Mouse (Mus musculus): ENCODE data around the gene 7420426K07Rik. TPM values are rescaled to one million over a fixed set of nuclear protein-coding genes. Genes with fewer than 3 reads are reported as not detected.

Gene 7420426K07Rik
- not detected in 2 replicates for polyA plus RNA-seq (2016; fragmentation: Nextera tagmentation; extraction: Ambion mirVana)

GRCm38 (mm10) chr9:98902819-98903218, at the start of gene 7420426K07Rik:
TSS of gene 7420426K07Rik (plus strand) at chr9:98903119.
- no peak for ATAC-seq
- Histone ChIP-seq H3K9me3 (replicated peaks) (peaks cover 6% of the 10 kb centered on the region; the same call in 1 of the 2 replicates), H3K27me3 (replicated peaks) (no peaks in the 10 kb centered on the region), H3K4me1 (no peaks in the 10 kb centered on the region), H3K27ac (no peak within 1 kb of the TSS), H3K9ac (no peak within 1 kb of the TSS), H3K4me2 (no peak within 1 kb of the TSS), H3K36me3 (no peaks in the 10 kb centered on the region), H3K4me3 (no peak within 1 kb of the TSS)
- WGBS (ENCODE audit: insufficient replicate concordance): 77% methylated on average over 2 of the region's 2 CpGs

- 51% methylated on average over 18 of the region's 18 CpGs for WGBS (ENCODE audit: insufficient replicate concordance)
- H3K4me2 ChIP-seq: no peak within 1 kb of the TSS
- no peaks in the 10 kb centered on the region for H3K9me3 ChIP-seq (replicated peaks)
- ATAC-seq: no peak
- H3K9ac ChIP-seq: no peak within 1 kb of the TSS
- no peak within 1 kb of the TSS for H3K4me3 ChIP-seq
- no peaks in the 10 kb centered on the region for H3K36me3 ChIP-seq
- no peaks in the 10 kb centered on the region for H3K4me1 ChIP-seq
- H3K27ac ChIP-seq: no peak within 1 kb of the TSS
- no peaks in the 10 kb centered on the region for H3K27me3 ChIP-seq (replicated peaks)
Observed at GRCm38 (mm10) chr9:98856210-98856609, 46.7 kb upstream of the 7420426K07Rik start, which contains the start of gene Prr23a2. TSS of gene Prr23a2 (plus strand) at chr9:98856494.

GRCm38 (mm10) chr9:98863463-98863862, 39.5 kb upstream of the 7420426K07Rik start:
- Histone ChIP-seq H3K4me1 (no peaks in the 10 kb centered on the region), H3K9me3 (replicated peaks) (no peaks in the 10 kb centered on the region), H3K9ac (no peak overlapping the region), H3K4me2 (no peak overlapping the region), H3K36me3 (no peaks in the 10 kb centered on the region), H3K27ac (no peak overlapping the region), H3K27me3 (replicated peaks) (peaks cover 17% of the 10 kb centered on the region), H3K4me3 (no peak overlapping the region)
- ATAC-seq: no peak
- 50% methylated on average over 3 of the region's 3 CpGs for WGBS (ENCODE audit: insufficient replicate concordance)

- Histone ChIP-seq H3K27me3 (replicated peaks) (peaks cover 17% of the 10 kb centered on the region), H3K9ac (no peak within 1 kb of the TSS), H3K9me3 (replicated peaks) (no peaks in the 10 kb centered on the region), H3K27ac (no peak within 1 kb of the TSS), H3K36me3 (no peaks in the 10 kb centered on the region), H3K4me3 (no peak within 1 kb of the TSS), H3K4me1 (no peaks in the 10 kb centered on the region), H3K4me2 (0 out of 2 replicates have a peak within 1 kb of the TSS, but pooled peaks have one; percentile 14)
- WGBS (ENCODE audit: insufficient replicate concordance): 29% methylated on average over 22 of the region's 22 CpGs
- no peak for ATAC-seq
Observed at GRCm38 (mm10) chr9:98864571-98864970, 38.3 kb upstream of the 7420426K07Rik start, which contains the start of gene Prr23a3. TSS of gene Prr23a3 (plus strand) at chr9:98864767.

- H3K27me3 ChIP-seq (replicated peaks): no peaks in the 10 kb centered on the region
- no peak overlapping the region for H3K4me2 ChIP-seq
- H3K4me1 ChIP-seq: no peaks in the 10 kb centered on the region
- no peak overlapping the region for H3K27ac ChIP-seq
- ATAC-seq: no peak
- H3K9me3 ChIP-seq (replicated peaks): peaks cover 19% of the 10 kb centered on the region
- H3K9ac ChIP-seq: no peak overlapping the region
- no peaks in the 10 kb centered on the region for H3K36me3 ChIP-seq
- WGBS (ENCODE audit: insufficient replicate concordance): 52% methylated on average over 1 of the region's 1 CpGs
- no peak overlapping the region for H3K4me3 ChIP-seq
Observed at GRCm38 (mm10) chr9:98901486-98901885, 1.4 kb upstream of the 7420426K07Rik start.

- no peaks in the 10 kb centered on the region for H3K36me3 ChIP-seq
- no peaks in the 10 kb centered on the region for H3K27me3 ChIP-seq (replicated peaks)
- no peaks in the 10 kb centered on the region for H3K9me3 ChIP-seq (replicated peaks)
- no peak for ATAC-seq
- no peak overlapping the region for H3K9ac ChIP-seq
- no peaks in the 10 kb centered on the region for H3K4me1 ChIP-seq
- H3K27ac ChIP-seq: no peak overlapping the region
- WGBS (ENCODE audit: insufficient replicate concordance): 81% methylated on average over 5 of the region's 5 CpGs
- no peak overlapping the region for H3K4me3 ChIP-seq
- no peak overlapping the region for H3K4me2 ChIP-seq
Observed at GRCm38 (mm10) chr9:98920629-98921523, 18.0 kb downstream of the 7420426K07Rik start.

- no peaks in the 10 kb centered on the region for H3K4me1 ChIP-seq
- no peak for ATAC-seq
- H3K4me2 ChIP-seq: no peak overlapping the region
- H3K4me3 ChIP-seq: no peak overlapping the region
- H3K27me3 ChIP-seq (replicated peaks): no peaks in the 10 kb centered on the region
- H3K9ac ChIP-seq: no peak overlapping the region
- no peak overlapping the region for H3K27ac ChIP-seq
- WGBS (ENCODE audit: insufficient replicate concordance): 37% methylated on average over 6 of the region's 6 CpGs
- H3K9me3 ChIP-seq (replicated peaks): no peaks in the 10 kb centered on the region
- no peaks in the 10 kb centered on the region for H3K36me3 ChIP-seq
Observed at GRCm38 (mm10) chr9:98923119-98923518, 20.2 kb downstream of the 7420426K07Rik start.

- H3K27ac ChIP-seq: no peak overlapping the region
- no peaks in the 10 kb centered on the region for H3K9me3 ChIP-seq (replicated peaks)
- H3K27me3 ChIP-seq (replicated peaks): no peaks in the 10 kb centered on the region
- H3K4me2 ChIP-seq: no peak overlapping the region
- WGBS (ENCODE audit: insufficient replicate concordance): 34% methylated on average over 6 of the region's 6 CpGs
- no peaks in the 10 kb centered on the region for H3K36me3 ChIP-seq
- H3K4me1 ChIP-seq: no peaks in the 10 kb centered on the region
- ATAC-seq: no peak
- H3K9ac ChIP-seq: no peak overlapping the region
- H3K4me3 ChIP-seq: no peak overlapping the region
Observed at GRCm38 (mm10) chr9:98924183-98924582, 21.3 kb downstream of the 7420426K07Rik start.

- WGBS (ENCODE audit: insufficient replicate concordance): 70% methylated on average over 2 of the region's 2 CpGs
- Histone ChIP-seq H3K9me3 (replicated peaks) (no peaks in the 10 kb centered on the region), H3K36me3 (no peaks in the 10 kb centered on the region), H3K27ac (no peak overlapping the region), H3K4me3 (no peak overlapping the region), H3K4me2 (no peak overlapping the region), H3K4me1 (no peaks in the 10 kb centered on the region), H3K27me3 (replicated peaks) (0 out of 2 replicates have a peak, but pooled peaks cover 2% of the 10 kb centered on the region), H3K9ac (no peak overlapping the region)
- ATAC-seq: no peak
Observed at GRCm38 (mm10) chr9:98929496-98929895, 26.6 kb downstream of the 7420426K07Rik start.

- no peak overlapping the region for H3K4me3 ChIP-seq
- WGBS (ENCODE audit: insufficient replicate concordance): 38% methylated on average over 6 of the region's 6 CpGs
- no peaks in the 10 kb centered on the region for H3K4me1 ChIP-seq
- H3K27me3 ChIP-seq (replicated peaks): peaks cover 23% of the 10 kb centered on the region
- no peaks in the 10 kb centered on the region for H3K9me3 ChIP-seq (replicated peaks)
- ATAC-seq: no peak
- no peak overlapping the region for H3K9ac ChIP-seq
- H3K27ac ChIP-seq: no peak overlapping the region
- H3K4me2 ChIP-seq: no peak overlapping the region
- H3K36me3 ChIP-seq: no peaks in the 10 kb centered on the region
Observed at GRCm38 (mm10) chr9:98932931-98933330, 30.0 kb downstream of the 7420426K07Rik start.

- Histone ChIP-seq H3K27ac (no peak overlapping the region), H3K36me3 (no peaks in the 10 kb centered on the region)
- WGBS (ENCODE audit: insufficient replicate concordance): 24% methylated on average over 16 of the region's 16 CpGs
Observed at GRCm38 (mm10) chr9:98935190-98935909, 32.4 kb downstream of the 7420426K07Rik start.

GRCm38 (mm10) chr9:98939290-98939689, 36.4 kb downstream of the 7420426K07Rik start:
- Histone ChIP-seq H3K9ac (no peak overlapping the region), H3K4me2 (no peak overlapping the region), H3K36me3 (no peaks in the 10 kb centered on the region), H3K27ac (no peak overlapping the region), H3K27me3 (replicated peaks) (peaks cover 28% of the 10 kb centered on the region), H3K4me1 (no peaks in the 10 kb centered on the region), H3K4me3 (no peak overlapping the region), H3K9me3 (replicated peaks) (no peaks in the 10 kb centered on the region)
- no peak for ATAC-seq
- 24% methylated on average over 2 of the region's 2 CpGs for WGBS (ENCODE audit: insufficient replicate concordance)

More at GRCm38 (mm10) chr9:98935190-98935909, 32.4 kb downstream of the 7420426K07Rik start:
- H3K4me2 ChIP-seq: no peak overlapping the region
- H3K27me3 ChIP-seq (replicated peaks): peaks cover 23% of the 10 kb centered on the region
- ATAC-seq: no peak
- H3K4me3 ChIP-seq: no peak overlapping the region
- no peaks in the 10 kb centered on the region for H3K4me1 ChIP-seq
- no peaks in the 10 kb centered on the region for H3K9me3 ChIP-seq (replicated peaks)
- no peak overlapping the region for H3K9ac ChIP-seq

All from liver, embryonic 12.5 days (tissue).